Mouse (Mus musculus) MEL-GATA-1-ER (cell line): ENCODE data around the gene Rps5.
"Not testable (repeated sequence)": the region's sequence is repeated elsewhere in the genome, so short reads cannot be mapped to it uniquely, and the experiment has no call there.

Source experiments
- DNase-seq: peaks from one replicate; pipeline ENCODE4 v3.0.0-alpha.2; 2012; ENCODE audit warnings: low read depth; ENCODE audit errors: extremely low read depth

Rps5 gene

DNA sequence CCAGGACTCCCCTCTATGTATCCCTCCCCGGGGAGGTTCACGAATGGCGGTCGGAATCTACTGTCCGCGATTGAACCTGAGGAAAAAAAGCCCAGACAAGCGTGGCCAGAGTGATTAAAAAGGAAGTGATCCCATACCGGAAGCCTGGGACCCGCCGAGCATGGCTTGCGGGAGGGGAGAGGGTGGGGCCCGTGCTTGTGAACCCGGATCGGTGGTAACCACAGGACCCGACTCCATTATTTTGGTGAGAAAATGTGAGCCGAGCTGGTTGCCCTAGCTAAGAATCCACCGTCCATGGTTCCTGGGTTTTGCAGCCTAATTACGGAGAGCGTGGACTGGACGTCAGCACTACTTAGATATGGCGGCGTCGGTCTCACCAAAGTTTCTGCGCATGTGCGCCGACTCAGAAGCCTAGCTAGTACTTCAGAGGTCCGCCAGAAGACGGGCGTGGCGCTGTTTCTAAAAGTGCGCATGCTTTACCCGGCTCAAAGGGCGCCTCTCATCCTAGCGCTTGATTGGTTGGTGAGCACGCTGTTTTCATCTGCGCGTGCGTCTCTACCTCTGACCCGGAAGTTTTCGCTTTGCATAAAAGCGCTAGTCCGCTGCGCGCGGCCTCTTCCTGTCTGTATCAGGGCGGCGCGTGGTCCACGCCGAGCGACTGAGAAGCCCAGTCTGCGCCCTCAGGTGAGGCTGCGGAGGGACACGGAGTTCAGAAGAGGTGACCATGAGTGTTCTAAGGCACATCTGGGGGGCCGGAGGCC lies at the start of gene Rps5:
Rps5 (plus strand) TSS at position 586 of the 761 bp plus-strand sequence.
- peak; percentile 97 for DNase-seq

DNA sequence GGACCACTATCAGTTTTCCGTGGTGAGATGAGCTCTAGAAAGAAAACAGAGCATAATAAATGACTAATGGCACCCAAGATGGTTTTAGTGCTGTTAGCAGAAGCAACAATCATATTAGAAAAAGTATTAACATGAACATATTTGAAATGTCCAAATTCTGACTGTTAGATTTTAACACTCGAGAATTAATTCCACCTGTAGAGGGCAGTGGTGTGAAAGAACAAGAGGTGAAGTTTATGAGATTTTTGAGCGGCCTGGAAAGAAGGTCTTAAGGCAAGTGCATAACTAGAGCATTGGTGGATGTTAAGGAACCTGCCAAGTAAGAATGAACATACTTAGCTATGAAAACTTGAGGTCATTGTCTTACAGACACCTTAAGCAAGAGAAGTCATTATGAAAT lies 47.8 kb upstream of the Rps5 start:
- peak; percentile 33 for DNase-seq

DNA sequence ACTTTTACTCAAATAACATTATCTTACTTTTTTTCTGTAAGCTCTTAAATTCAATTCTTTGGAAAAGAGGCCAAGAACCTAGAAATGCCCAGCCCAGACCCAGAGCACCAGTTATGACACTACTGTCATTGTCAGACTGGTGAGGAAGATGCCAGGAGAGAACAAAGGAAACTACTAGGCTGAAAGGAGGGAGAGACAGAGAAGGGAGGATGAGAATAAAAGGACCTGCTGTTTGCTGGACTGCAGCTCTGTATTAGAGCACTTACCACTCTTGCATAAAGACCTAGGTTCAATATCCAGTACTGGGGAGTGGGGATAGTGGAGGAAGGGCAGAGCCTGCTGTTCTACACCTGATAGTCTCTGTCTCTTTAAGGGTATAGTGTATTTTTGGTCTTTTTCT lies 42.1 kb upstream of the Rps5 start:
- no peak for DNase-seq

DNA sequence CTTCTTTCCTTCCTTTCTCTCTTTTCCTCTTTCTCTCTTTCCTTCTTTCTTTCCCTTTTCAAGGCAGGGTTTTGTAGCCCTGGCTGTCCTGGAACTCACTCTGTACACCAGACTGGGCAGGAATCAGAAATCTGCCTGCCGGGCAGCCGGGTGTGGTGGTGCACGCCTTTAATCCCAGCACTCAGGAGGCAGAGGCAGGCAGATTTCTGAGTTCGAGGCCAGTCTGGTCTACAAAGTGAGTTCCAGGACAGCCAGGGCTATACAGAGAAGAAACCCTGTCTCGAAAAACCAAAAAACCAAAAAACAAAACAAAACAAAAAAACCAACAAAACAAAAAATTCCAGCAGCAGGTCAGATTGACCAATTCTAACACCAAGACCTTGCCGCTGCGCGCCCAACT lies 41.6 kb upstream of the Rps5 start:
- DNase-seq, result not testable (repeated sequence)

DNA sequence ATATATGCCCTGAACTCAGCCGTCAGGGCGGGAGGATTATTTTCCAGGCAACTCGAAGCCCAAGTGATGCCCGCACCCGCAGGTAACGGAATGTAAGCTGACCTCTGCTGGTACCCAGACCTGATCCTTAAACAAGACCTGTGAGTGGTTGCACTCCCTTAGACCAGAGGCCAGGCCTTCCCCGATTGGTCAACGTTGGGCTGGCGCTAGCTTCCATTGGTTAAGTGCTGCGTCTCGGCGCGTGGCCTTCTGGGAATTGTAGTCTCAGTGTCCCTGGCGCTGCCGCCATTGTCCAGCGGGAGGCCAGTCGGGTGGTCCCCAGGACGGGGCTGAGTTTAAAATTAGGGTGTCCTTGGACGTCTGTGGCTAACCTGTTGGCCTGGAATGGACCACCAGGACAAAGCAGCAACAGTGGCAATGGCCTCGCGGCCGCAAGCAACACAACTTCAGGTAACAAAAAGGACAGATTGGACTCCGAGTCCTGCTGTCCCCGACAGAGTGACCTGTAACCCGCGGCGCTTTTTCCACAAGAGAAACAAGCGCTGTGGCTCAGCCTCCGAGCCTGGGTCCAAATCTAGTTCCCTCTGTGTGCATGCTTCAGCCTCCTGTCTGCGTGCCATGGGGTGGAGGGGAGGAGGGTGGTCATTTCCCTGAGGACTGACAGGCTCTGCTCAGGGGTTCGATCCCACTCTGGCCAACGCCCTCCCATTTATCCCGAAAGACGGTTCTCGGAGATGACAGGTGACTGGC lies 41.0 kb upstream of the Rps5 start, which contains the start of gene Zfp128:
Zfp128 (plus strand) TSS at position 267 of the 750 bp plus-strand sequence.
- peak; percentile 93 for DNase-seq

DNA sequence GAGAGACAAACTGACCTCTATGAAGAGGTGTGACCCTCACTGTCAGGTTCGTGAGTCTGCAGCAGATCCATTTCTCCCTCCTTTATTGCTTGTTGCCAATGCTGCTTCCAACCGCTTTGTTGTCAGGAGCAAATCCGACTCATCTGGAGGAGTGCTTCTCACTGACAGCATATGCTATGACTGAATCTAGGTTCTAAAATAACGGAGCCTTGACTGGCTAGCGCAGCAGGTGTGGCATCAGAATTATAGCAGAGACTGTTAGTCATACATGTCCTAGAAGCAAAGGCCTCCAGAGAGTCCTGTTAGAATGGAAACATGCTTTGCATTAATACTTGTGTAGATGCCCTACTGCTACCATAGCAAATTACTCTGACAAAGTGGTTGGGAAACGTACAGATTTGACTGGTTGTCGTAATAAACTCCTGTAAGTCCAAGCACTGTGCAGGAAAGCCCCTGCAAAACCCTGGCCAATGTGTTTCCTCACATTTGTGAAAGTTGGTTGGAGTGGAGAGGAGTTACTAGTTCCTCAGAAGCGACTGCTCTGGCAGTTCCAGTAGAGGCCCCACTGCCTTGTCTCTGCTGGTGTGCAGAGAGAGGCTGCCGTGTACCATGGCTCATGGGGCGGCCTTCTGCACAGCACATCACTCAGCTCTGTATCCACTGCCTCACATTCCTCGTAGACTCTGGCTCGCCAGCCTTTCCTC lies 35.4 kb upstream of the Rps5 start:
- no peak for DNase-seq

DNA sequence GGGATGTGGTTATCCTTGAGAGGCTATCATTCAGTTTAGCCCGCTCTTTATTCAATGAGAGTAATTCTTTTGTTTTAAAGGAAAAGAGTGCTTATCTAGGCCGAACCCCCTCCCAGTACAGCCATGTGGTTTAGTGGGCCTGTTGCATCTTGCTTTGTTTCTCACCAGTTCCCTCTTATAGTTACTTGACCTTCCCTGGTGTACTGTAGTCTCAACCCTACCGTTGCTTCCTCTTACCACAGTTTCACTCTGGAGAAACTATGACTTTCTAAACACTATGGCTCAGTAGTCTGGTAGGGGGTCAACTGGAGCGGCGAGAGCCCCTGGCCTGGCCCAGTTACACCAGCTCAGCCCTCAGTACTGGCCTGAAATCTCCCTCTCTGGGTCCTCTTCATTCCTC lies 34.5 kb upstream of the Rps5 start:
- no peak for DNase-seq

DNA sequence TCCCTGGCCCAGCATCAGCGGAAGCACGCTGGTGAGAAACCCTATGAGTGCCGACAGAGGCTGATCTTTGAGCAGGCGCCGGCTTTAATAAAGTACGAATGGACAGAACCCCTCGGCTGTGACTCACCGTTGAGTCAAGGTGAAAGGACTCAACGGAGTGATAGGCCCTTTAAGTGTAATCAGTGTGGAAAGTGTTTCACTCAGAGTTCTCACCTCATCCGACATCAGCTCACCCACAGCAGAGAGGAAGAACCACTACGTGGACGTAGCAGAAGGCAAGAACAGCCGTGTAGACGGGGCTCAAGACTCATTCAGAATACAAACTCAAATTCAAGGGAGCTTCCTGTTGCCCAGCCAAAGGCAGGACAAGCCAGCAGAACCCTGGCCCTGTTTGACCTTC lies 31.2 kb upstream of the Rps5 start:
- DNase-seq, result no peak

DNA sequence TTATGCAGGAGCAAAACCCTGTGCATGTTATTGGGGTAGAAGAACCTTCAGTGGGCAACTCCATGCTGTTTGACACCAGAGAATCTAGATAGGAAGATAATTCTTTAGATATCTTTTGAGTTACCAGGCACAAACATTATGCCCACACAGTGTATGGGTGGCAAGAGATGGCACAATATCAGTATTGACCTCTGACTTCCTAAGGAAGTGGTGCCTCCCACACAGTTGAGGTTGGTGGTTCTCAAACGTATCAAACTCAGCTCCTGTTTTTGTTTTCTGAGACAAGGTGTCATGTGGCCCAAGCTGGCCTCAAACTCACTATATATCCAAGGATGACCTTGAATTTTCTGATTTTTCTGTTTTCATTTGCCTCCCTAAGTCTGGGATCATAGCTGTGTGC lies 30.8 kb upstream of the Rps5 start:
- DNase-seq, result no peak

DNA sequence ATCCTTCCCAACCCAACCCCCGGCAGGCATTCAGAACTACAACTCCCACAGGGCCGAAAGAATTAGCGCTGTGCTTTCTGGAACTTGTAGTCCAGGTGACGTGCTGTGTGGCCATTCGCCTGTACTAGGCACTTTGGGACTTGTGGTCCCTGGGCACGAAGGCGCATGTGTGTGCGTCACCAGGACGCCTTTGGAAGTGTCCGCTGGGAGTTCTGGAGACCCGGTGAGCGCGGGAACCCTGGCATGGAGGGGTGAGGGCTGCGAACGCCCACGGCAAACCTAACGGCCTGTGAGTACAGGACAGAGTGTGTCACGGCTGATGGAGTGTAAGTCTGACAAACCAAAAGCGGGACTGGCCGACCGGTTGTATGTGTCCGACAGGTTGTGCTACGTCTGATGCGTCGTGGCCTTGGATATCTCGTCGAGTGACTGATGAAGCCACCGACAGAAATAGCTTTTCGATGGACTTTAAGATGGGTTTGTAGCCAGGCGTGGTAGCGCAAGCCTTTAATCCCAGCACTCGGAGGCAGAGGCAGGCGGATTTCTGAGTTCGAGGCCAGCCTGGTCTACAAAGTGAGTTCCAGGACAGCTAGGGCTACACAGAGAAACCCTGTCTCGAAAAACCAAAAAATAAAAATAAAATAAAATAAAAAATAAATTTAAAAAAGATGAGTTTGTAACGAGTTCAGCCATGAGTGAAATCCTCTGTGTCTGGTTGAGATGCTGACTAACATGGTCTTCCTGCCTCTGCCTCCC lies 24.3 kb upstream of the Rps5 start, which contains the start of gene Zscan22:
Zscan22 (plus strand) TSS at position 161 of the 756 bp plus-strand sequence.
- DNase-seq, result peak; percentile 85

DNA sequence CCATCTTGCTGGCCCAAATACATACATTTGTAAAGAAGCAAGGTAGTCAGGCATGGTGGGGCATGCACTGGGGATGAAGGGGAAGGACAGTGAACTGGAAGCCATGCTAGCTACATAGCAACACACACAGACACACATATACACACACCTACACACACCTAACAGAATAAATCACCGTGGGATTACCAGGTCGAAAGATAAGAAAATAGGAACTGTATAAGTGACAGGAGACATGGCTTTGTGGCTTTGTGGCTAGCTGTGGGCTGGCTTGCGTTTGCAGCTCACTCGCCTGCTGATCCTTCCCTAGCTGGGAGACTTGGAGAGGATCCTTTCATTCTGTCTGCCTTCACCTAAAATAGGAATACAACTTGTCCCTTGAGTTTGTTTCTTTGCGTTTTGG lies 20.6 kb upstream of the Rps5 start:
- no peak for DNase-seq

DNA sequence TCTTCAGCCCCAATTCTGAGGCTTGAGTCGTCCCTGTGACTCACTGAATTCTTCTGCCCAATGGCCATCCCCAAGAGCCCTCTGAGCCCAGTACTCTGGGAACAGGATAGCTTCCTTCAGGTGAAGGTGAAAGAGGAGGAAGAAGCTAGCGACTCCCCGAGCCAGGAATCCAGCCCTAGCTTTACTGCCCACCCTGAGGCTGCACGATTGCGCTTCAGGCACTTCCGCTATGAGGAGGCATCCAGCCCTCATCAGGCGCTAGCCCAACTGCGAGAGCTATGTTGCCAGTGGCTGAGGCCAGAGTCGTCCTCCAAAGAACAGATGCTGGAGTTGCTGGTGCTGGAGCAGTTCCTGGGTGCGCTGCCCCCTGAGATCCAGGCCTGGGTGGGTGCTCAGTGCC lies 18.5 kb upstream of the Rps5 start:
- DNase-seq, result no peak

DNA sequence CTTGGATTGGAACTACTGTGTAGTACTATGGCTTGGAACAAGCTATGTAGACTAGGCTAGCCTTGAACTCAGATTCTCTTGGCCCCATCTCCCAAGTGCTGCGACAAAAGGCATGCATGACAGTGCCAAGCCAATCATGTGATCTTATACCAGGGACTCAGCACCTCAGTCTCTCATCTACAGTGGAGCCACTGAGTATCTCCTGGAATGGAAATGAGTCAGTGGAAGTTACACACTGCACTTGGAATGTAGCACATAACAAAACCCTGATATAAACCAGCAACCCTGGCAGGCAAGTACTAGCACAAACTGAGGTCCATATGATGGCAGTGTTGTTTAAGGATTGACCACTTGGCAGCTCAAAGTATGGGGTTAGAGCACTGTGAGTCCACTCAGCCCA lies 16.9 kb upstream of the Rps5 start:
- no peak for DNase-seq

DNA sequence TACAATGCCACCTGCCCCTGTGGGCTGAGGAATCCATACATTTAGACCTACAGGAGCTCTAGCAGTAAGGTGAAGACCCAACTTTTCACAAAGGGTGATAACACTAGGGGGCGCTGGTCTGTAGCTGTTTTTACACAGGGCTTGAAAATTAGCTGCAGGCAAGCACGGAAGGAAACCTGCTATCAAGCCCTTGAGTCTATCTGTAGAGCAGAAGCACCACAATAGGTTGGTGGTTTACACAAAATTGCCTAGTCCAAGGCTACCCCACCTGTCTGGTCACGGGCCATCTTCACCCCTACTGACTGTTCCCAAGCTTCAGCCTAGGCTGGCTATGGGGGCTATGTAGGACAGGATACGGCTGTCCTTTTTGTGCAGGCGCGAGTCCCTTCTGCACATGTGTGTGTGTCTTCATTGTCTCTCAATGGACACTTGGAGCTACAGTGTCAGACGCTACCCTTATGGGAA lies 12.6 kb upstream of the Rps5 start:
- DNase-seq, result no peak

DNA sequence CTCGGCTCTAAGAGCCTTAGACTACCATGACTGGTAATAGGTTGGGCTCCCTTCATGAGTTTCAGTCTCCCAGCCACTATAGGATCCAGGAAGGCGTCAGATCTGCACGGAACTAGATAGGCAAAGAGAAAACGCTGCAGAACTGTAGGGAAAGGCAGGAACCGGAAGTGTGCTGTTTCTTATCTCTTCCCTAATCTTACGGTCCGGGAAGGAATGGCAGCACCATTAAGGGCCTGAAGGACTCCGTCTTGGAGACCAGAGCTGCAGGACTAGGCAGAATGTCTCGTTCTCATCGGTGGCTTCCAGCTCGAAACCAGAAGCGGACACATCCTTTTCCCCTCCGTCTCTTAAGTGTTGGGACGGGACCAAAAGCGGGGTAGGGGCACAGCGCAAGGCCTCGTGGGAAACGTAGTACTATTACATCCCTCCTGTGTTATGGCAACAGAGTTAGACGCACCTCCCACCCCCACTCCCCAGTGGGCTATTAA lies 11.9 kb upstream of the Rps5 start:
- DNase-seq, result peak; percentile 66

DNA sequence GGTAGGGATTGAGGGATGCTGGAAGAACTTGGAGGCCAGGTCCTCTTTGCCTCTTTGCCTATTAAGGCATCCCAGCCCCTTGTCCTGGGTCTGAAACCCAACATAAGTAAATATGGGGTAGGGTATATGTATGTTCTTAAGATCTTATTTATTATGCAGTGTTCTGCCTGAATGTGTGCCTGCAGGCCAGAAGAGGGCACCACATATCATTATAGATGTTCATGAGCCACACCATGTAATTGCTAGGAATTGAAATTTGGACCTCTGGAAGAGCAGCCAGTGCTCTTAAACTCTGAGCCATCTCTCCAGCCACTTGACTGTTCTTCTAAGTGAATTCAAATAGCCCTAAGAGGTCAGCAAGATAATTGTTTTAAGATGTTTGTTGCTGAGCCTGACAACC lies 8.5 kb upstream of the Rps5 start:
- no peak for DNase-seq

DNA sequence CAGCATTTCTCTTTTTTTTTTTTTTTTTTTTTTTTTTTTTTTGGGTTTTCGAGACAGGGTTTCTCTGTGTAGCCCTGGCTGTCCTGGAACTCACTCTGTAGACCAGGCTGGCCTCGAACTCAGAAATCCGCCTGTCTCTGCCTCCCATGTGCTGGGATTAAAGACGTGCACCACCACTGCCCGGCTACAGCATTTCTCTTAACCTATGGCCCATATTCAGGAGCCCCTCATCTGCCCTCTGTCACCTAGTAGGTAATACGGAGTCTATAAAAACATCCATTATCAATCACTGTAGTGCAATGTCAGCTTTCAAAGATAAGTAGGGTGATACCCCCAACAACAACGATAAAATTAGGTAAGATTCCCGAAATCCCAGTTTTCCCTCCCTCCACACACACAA lies 1.6 kb upstream of the Rps5 start:
- not testable (repeated sequence) for DNase-seq

DNA sequence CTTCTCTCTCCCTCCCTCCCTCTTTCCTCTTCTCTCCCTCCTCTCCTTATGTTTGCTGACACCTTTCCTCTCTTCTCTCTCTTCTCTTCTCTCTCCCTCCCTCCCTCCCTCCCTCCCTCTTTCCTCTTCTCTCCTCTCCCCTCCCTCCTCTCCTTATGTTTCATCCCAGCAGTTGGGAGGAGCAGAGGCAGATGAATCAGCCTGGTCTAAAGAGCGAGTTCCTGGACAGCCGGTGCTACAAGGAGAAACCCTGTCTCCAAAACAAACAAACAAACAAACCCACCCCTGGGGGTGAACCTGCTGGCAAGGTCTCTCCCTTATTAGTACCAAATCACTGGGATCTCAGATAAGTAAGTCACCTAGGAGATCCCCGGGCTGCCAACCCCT lies 779 bp upstream of the Rps5 start:
- DNase-seq, result no peak

DNA sequence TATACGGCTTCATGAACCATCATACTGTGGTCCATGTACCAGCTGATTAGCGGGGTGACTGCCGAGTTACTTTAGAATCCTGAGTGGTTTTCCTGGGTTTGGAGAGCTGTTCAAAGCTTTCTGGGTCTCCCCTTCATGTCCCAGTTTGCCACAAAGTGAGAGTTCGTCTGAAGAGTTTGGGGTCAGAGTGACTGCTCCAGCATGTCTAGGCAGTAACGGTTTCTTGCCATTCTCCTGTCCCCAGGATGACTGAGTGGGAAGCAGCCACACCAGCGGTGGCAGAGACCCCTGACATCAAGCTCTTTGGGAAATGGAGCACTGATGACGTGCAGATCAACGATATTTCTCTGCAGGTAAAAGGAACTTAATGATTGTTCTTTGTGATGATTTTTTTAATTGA lies 639 bp downstream of the Rps5 start:
- no peak for DNase-seq

DNA sequence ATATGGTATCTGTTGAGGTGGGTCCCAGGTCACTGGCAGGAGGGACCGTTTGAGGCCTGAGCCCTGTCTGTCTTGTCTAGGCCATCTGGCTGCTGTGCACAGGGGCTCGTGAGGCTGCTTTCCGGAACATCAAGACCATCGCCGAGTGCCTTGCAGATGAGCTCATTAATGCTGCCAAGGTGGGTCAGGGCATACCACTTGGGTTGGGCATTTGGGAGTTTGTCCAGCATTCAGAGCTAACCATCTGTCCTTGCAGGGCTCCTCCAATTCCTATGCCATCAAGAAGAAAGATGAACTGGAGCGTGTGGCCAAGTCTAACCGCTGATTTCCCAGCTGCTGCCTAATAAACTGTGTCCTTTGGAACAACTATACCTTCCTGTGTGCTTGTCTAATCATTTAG lies 4.2 kb downstream of the Rps5 start:
- no peak for DNase-seq

DNA sequence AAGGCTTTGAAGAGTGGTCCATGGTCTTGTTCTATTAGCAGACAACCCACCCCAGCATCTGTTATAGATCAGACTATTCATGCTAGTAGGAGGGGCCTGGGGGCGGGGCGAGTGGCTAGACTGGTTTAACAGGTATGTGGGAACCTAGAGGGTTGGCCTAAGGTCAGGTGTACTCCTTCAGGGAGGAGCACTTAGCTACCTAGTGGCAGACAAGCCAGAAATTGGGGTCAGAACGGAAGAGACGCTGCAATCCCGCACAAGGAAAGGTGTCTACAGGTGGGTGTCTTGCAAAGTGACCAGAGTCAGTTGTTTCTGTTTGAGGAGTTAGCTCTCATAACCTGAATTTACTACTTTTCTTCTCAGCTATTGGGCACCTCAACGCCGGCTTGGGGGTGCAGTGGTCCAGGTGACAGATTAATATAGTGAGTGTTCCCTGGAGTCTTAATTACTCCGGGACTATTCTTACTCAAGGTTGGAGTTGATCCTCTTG lies 5.1 kb downstream of the Rps5 start, which contains the start of gene Rnf225:
Rnf225 (plus strand) TSS at position 226 of the 490 bp plus-strand sequence.
- no peak for DNase-seq
